Comparison of ENCODE assay signal across 32 mouse cellular contexts in genomic region chr16:37519721-37520120, GRCm38 (mm10).
"Had no signal": no experiment of that assay in that cellular context is flagged by ENCODE, and none has a peak within 500 bp of the region (broad histone marks: within the 10 kb centered on the region; RNA-seq: fewer than 3 reads in every experiment).

No protein-coding gene starts in this region.

- ATAC-seq: liver, embryonic 12.5 days; liver, postnatal 0 days; lung, postnatal 0 days; midbrain, embryonic 13.5 days; midbrain, embryonic 15.5 days; midbrain, embryonic 16.5 days had no signal

- H3K9ac ChIP-seq: limb, embryonic 12.5 days; limb, embryonic 13.5 days; limb, embryonic 15.5 days; liver, embryonic 12.5 days; liver, embryonic 13.5 days; liver, embryonic 14.5 days; liver, embryonic 15.5 days; liver, postnatal 0 days; lung, embryonic 14.5 days; lung, embryonic 15.5 days; midbrain, embryonic 12.5 days; midbrain, embryonic 13.5 days; midbrain, embryonic 15.5 days; neural tube, embryonic 12.5 days had no signal

- DNase-seq: left cerebral cortex, postnatal 4 days; liver; liver, embryonic 13.5 days; liver, postnatal 0 days; lung, adult 18-20 months; lung, adult 2 months; lung, embryonic 14.5 days; lung, postnatal 10 days; lung, postnatal 14 days; lung, postnatal 36 days; lung, postnatal 4 days; midbrain, embryonic 14.5 days had no signal

- H3K9me3 ChIP-seq: limb, embryonic 10.5 days; limb, embryonic 15.5 days; lung, embryonic 15.5 days; midbrain, embryonic 15.5 days had no signal

- H3K4me2 ChIP-seq: limb, embryonic 12.5 days; limb, embryonic 13.5 days; limb, embryonic 15.5 days; liver, embryonic 11.5 days; liver, embryonic 12.5 days; liver, embryonic 13.5 days; liver, embryonic 15.5 days; lung, embryonic 14.5 days; lung, embryonic 15.5 days; midbrain, embryonic 11.5 days; midbrain, embryonic 12.5 days; midbrain, embryonic 13.5 days; midbrain, embryonic 15.5 days; neural tube, embryonic 12.5 days had no signal

- H3K4me1 ChIP-seq: limb, embryonic 10.5 days; limb, embryonic 12.5 days; limb, embryonic 13.5 days; limb, embryonic 15.5 days; liver, embryonic 13.5 days; liver, embryonic 15.5 days; lung, embryonic 15.5 days; midbrain, embryonic 10.5 days; midbrain, embryonic 12.5 days; midbrain, embryonic 13.5 days; midbrain, embryonic 15.5 days; neural tube, embryonic 12.5 days had no signal

- H3K27ac ChIP-seq: limb, embryonic 10.5 days; limb, embryonic 12.5 days; limb, embryonic 13.5 days; limb, embryonic 15.5 days; liver, embryonic 12.5 days; liver, embryonic 13.5 days; liver, embryonic 14.5 days; liver, embryonic 15.5 days; lung, embryonic 15.5 days; macrophage; midbrain, embryonic 10.5 days; midbrain, embryonic 12.5 days; midbrain, embryonic 13.5 days; midbrain, embryonic 15.5 days; neural tube, embryonic 12.5 days had no signal

- H3K4me3 ChIP-seq: limb, embryonic 10.5 days; limb, embryonic 12.5 days; limb, embryonic 13.5 days; limb, embryonic 15.5 days; liver, embryonic 12.5 days; liver, embryonic 13.5 days; liver, embryonic 15.5 days; lung, embryonic 15.5 days; megakaryocyte, embryonic 14.5 days; midbrain, embryonic 10.5 days; midbrain, embryonic 12.5 days; midbrain, embryonic 13.5 days; midbrain, embryonic 15.5 days; myocyte; neural tube, embryonic 12.5 days had no signal

- H3K27me3 ChIP-seq: limb, embryonic 12.5 days; limb, embryonic 13.5 days; limb, embryonic 15.5 days; liver, embryonic 12.5 days; liver, embryonic 13.5 days; liver, embryonic 15.5 days; lung, embryonic 15.5 days; megakaryocyte, embryonic 14.5 days; midbrain, embryonic 12.5 days; midbrain, embryonic 13.5 days; midbrain, embryonic 15.5 days; neural tube, embryonic 12.5 days had no signal
